Mouse (Mus musculus): Measurements from ENCODE around the gene Il27. TPM values are rescaled to one million over a fixed set of nuclear protein-coding genes. Genes with fewer than 3 reads are reported as not detected.

The Il27 gene
- total and polyA plus RNA-seq, 2 experiments from 2014 or later: not detected

DNA sequence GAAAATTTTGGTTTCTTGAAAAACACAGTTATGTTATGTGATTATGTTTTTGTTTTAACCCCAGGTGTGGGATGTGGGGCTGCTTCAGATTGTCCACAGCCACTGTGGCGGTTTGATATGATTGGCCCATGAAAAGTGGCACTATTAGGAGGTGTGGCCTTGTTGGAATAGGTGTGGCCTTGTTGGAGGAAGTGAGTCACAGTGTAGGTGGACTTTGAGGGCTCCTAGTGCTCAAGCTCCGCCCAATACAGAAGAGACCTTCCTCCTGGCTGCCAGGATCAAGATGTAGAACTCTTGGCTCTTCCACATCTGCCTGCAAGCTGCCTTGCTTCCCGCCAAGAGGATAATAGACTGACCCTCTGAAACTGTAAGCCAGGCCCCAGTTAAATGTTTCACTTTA lies 18.0 kb upstream of the Il27 start:
- Histone ChIP-seq H3K9me3 (ENCODE audit: low read length) (no peaks in the 10 kb centered on the region), H3K36me3 (ENCODE audit: insufficient read depth, low read length) (no peaks in the 10 kb centered on the region), H3K4me2 (ENCODE audit: low read depth, low read length, poor library complexity, severe bottlenecking) (no peak overlapping the region), H3K27ac (ENCODE audit: low read depth, low read length) (no peak overlapping the region), H3K4me3 (ENCODE audit: low read depth, low read length) (no peak overlapping the region), H3K27me3 (ENCODE audit: insufficient read depth, low read length) (no peaks in the 10 kb centered on the region), H3K4me1 (ENCODE audit: insufficient read depth, low read length) (no peaks in the 10 kb centered on the region), H3K9ac (replicated peaks; ENCODE audit: low read length, poor library complexity, severe bottlenecking) (no peak overlapping the region)
- no peak for ATAC-seq (ENCODE audit: low FRiP score)
- TF ChIP-seq CTCF (IDR thresholded peaks at IDR 0.05): no peak
- no peak for DNase-seq (ENCODE audit: low spot score)
- 79% methylated on average over 3 of the region's 3 CpGs for WGBS

DNA sequence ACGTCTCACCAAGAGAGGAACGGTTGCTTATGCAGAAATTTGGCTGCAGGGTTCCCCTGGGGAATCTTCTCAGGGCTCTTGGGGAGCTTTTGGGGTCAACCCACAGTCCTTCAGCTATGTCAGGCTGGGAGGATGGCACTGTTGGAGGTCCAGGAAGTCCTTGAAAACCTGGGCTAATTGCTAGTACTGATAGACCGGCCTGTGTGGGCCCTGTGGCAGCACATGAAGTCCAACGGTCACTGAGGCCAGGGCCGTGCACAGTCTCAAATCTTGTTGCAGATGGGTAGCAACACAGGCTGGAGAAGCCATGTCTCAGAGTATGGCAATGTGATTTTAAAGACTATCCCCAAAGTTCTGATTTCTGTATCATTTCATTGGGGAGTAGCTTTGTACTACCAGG lies 13.1 kb upstream of the Il27 start:
- H3K9ac ChIP-seq (replicated peaks; ENCODE audit: low read length, poor library complexity, severe bottlenecking): no peak overlapping the region
- H3K4me3 ChIP-seq (ENCODE audit: low read depth, low read length): no peak overlapping the region
- 85% methylated on average over 5 of the region's 5 CpGs for WGBS
- no peak for TF ChIP-seq CTCF (IDR thresholded peaks at IDR 0.05)
- H3K4me2 ChIP-seq (ENCODE audit: low read depth, low read length, poor library complexity, severe bottlenecking): no peak overlapping the region
- DNase-seq (ENCODE audit: low spot score) (no peak), ATAC-seq (ENCODE audit: low FRiP score) (no peak)
- no peak overlapping the region for H3K27ac ChIP-seq (ENCODE audit: low read depth, low read length)
- no peaks in the 10 kb centered on the region for H3K27me3 ChIP-seq (ENCODE audit: insufficient read depth, low read length)
- no peaks in the 10 kb centered on the region for H3K9me3 ChIP-seq (ENCODE audit: low read length)
- no peaks in the 10 kb centered on the region for H3K4me1 ChIP-seq (ENCODE audit: insufficient read depth, low read length)
- H3K36me3 ChIP-seq (ENCODE audit: insufficient read depth, low read length): no peaks in the 10 kb centered on the region

DNA sequence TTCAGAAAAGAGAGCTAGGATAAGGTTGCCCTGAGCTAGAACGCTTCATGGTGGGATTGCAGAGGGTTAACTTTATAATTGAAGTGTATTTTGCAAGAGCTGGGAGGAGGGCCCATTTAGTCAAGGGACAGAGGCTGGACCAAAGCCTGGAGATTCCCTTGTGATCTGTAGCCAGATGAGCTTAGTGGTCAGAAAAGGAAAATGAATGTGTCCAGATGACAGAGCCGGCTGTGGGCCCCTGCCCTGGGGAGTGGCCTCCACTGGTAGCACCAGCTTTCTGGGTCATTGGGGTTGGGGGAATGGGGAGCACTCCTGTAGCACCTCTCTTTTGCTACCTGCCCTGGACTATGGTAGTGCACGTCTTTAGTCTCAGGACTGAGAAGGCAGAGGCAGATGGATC lies 12.3 kb upstream of the Il27 start:
- no peak for TF ChIP-seq CTCF (IDR thresholded peaks at IDR 0.05)
- Histone ChIP-seq H3K4me1 (ENCODE audit: insufficient read depth, low read length) (no peaks in the 10 kb centered on the region), H3K9ac (replicated peaks; ENCODE audit: low read length, poor library complexity, severe bottlenecking) (no peak overlapping the region), H3K36me3 (ENCODE audit: insufficient read depth, low read length) (no peaks in the 10 kb centered on the region), H3K4me3 (ENCODE audit: low read depth, low read length) (no peak overlapping the region), H3K9me3 (ENCODE audit: low read length) (no peaks in the 10 kb centered on the region), H3K27ac (ENCODE audit: low read depth, low read length) (no peak overlapping the region), H3K4me2 (ENCODE audit: low read depth, low read length, poor library complexity, severe bottlenecking) (no peak overlapping the region), H3K27me3 (ENCODE audit: insufficient read depth, low read length) (no peaks in the 10 kb centered on the region)
- ATAC-seq (ENCODE audit: low FRiP score): no peak
- DNase-seq (ENCODE audit: low spot score): no peak
- WGBS: 75% methylated on average over 3 of the region's 3 CpGs

DNA sequence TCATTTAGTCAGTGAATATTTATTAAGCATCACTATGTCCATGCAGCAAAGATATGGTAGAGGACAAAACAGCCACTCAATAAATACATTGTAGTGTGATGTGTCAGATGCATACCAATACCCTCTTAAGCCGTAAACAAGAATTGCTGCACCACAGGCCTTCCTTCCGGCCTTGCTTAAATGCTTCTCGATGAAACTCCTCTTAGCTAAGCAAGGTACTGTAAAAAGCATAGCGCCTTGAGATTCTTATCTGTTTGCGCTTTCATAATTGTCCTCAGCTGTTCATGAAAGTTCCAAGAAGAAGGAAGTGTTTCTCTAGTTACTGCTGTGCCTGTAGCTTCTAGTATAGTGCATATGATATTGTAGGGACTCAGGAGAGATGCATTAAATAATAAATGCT lies 11.9 kb upstream of the Il27 start:
- no peak for TF ChIP-seq CTCF (IDR thresholded peaks at IDR 0.05)
- no peak overlapping the region for H3K27ac ChIP-seq (ENCODE audit: low read depth, low read length)
- ATAC-seq (ENCODE audit: low FRiP score) (no peak), DNase-seq (ENCODE audit: low spot score) (no peak)
- no peaks in the 10 kb centered on the region for H3K27me3 ChIP-seq (ENCODE audit: insufficient read depth, low read length)
- H3K4me3 ChIP-seq (ENCODE audit: low read depth, low read length): no peak overlapping the region
- 86% methylated on average over 5 of the region's 5 CpGs for WGBS
- H3K9ac ChIP-seq (replicated peaks; ENCODE audit: low read length, poor library complexity, severe bottlenecking): no peak overlapping the region
- no peaks in the 10 kb centered on the region for H3K36me3 ChIP-seq (ENCODE audit: insufficient read depth, low read length)
- no peaks in the 10 kb centered on the region for H3K4me1 ChIP-seq (ENCODE audit: insufficient read depth, low read length)
- H3K4me2 ChIP-seq (ENCODE audit: low read depth, low read length, poor library complexity, severe bottlenecking): no peak overlapping the region
- no peaks in the 10 kb centered on the region for H3K9me3 ChIP-seq (ENCODE audit: low read length)

DNA sequence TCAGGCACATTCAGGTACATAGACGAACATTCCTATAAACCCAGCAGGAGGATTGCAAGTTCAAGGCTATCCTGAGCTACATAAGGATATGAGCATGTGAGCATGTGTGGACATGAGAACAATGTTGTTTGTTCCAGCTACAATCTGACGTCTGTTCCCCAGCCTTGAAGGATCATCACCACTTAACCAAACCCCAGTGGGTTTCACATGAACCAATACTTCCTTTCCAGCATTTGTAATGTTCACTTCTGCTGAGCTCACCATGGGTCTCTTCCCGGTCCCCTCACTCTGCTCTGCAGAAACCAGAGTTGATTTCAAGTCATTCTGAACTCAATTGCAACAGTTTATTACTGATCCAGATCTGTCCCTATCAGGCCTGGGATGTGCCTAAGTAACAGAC lies 7.9 kb upstream of the Il27 start:
- TF ChIP-seq CTCF (IDR thresholded peaks at IDR 0.05): no peak
- Histone ChIP-seq H3K4me2 (ENCODE audit: low read depth, low read length, poor library complexity, severe bottlenecking) (no peak overlapping the region), H3K36me3 (ENCODE audit: insufficient read depth, low read length) (no peaks in the 10 kb centered on the region), H3K9ac (replicated peaks; ENCODE audit: low read length, poor library complexity, severe bottlenecking) (no peak overlapping the region), H3K4me1 (ENCODE audit: insufficient read depth, low read length) (no peaks in the 10 kb centered on the region), H3K27ac (ENCODE audit: low read depth, low read length) (no peak overlapping the region), H3K4me3 (ENCODE audit: low read depth, low read length) (no peak overlapping the region), H3K27me3 (ENCODE audit: insufficient read depth, low read length) (no peaks in the 10 kb centered on the region), H3K9me3 (ENCODE audit: low read length) (no peaks in the 10 kb centered on the region)
- DNase-seq (ENCODE audit: low spot score) (no peak), ATAC-seq (ENCODE audit: low FRiP score) (no peak)
- WGBS: 85% methylated on average over 3 of the region's 3 CpGs

DNA sequence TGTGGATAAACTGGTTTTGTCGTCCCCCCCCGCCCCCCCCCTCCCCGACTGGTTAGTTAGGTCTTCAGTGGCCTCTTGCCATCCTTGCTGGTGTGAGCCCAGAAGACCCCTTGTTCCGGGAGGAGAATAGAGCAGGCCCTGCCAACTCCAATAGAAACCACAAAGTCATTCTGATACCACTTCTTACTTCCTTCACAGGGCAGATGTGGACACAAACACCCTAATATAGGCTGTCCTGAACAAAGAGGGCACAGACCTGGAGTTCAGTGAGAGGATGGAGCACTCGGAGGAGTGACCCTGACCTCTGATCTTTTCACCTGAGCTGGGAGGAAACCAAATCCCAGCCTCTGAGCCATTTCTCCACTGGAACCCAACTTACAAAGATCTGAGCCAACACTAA lies 7.2 kb upstream of the Il27 start:
- Histone ChIP-seq H3K27me3 (ENCODE audit: insufficient read depth, low read length) (no peaks in the 10 kb centered on the region), H3K9ac (replicated peaks; ENCODE audit: low read length, poor library complexity, severe bottlenecking) (no peak overlapping the region), H3K4me1 (ENCODE audit: insufficient read depth, low read length) (no peaks in the 10 kb centered on the region), H3K27ac (ENCODE audit: low read depth, low read length) (no peak overlapping the region), H3K4me3 (ENCODE audit: low read depth, low read length) (no peak overlapping the region), H3K36me3 (ENCODE audit: insufficient read depth, low read length) (no peaks in the 10 kb centered on the region), H3K4me2 (ENCODE audit: low read depth, low read length, poor library complexity, severe bottlenecking) (no peak overlapping the region), H3K9me3 (ENCODE audit: low read length) (no peaks in the 10 kb centered on the region)
- no peak for ATAC-seq (ENCODE audit: low FRiP score)
- no peak for TF ChIP-seq CTCF (IDR thresholded peaks at IDR 0.05)
- no peak for DNase-seq (ENCODE audit: low spot score)
- WGBS: 36% methylated on average over 5 of the region's 5 CpGs

DNA sequence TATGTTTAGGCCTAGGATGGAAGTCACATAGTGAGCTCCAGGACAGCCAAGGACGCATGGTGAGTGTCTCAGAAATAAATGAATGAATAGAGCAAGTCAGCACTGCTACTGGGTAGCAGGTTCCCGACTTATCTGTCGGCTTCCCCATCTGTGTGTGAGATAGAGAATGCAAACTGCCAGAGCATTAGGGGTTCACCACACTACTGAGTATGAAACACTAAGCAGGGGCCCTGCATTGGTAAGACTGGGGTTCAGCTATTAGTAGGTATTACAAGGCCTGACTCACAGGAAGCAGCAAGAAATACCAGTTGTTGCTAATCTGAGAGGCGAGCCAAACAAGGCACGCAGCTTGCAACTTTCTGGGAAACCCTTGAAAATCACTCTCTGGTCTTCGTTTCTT lies 4.2 kb upstream of the Il27 start:
- TF ChIP-seq CTCF (IDR thresholded peaks at IDR 0.05): no peak
- ATAC-seq (ENCODE audit: low FRiP score) (no peak), DNase-seq (ENCODE audit: low spot score) (no peak)
- H3K27me3 ChIP-seq (ENCODE audit: insufficient read depth, low read length): no peaks in the 10 kb centered on the region
- 84% methylated on average over 6 of the region's 6 CpGs for WGBS
- H3K27ac ChIP-seq (ENCODE audit: low read depth, low read length): no peak overlapping the region
- no peaks in the 10 kb centered on the region for H3K9me3 ChIP-seq (ENCODE audit: low read length)
- no peaks in the 10 kb centered on the region for H3K4me1 ChIP-seq (ENCODE audit: insufficient read depth, low read length)
- H3K4me2 ChIP-seq (ENCODE audit: low read depth, low read length, poor library complexity, severe bottlenecking): no peak overlapping the region
- H3K4me3 ChIP-seq (ENCODE audit: low read depth, low read length): no peak overlapping the region
- no peak overlapping the region for H3K9ac ChIP-seq (replicated peaks; ENCODE audit: low read length, poor library complexity, severe bottlenecking)
- no peaks in the 10 kb centered on the region for H3K36me3 ChIP-seq (ENCODE audit: insufficient read depth, low read length)

All from midbrain, postnatal 0 days (tissue).